Mouse (Mus musculus): ENCODE measurements around the gene Colgalt2.

Colgalt2 gene

DNA sequence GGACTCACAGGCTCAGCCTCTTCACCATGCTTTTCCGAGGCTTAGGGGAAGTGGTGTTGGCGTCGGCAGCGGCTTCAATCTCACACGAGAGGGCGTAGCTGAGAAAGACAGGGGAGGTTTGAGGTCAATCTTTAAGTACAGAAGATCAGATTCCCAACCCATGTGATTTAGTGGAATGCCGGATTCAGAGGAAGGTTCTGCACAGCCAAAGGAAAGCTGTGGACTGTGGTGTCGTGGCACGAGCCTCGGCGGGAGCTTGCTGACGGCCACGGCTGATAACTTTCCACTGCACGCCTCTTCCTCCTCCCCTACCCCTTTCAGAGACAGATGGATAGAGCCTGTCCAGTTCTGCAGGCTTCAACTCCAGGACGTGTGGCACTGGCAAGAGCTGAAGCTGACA lies 131.9 kb downstream of the Colgalt2 start:
- in situ Hi-C loops (cut with MboI; ENCODE audit: low sequenced_read_pairs) = no loop called here

DNA sequence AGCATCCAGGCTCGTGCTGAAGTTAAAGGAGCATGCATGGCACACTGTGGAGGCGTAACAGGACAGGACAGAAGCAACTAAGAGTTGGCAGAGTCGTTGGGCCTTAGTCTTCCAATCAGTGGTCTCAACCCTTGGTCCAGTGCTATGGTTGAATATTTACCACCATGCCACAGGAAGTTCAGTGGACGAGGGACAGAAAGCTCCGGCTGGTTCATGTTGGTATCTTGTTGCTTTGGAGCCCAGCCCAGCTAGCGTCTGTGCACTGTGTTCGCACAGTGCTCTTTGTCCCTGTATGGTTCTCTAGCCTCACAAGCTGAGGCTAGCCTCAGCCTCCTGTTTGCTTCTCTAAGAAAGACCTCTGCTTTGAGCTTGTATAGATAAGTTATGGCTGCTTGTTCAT lies 134.9 kb downstream of the Colgalt2 start:
- in situ Hi-C loops (cut with MboI; ENCODE audit: low sequenced_read_pairs) = no loop called here

DNA sequence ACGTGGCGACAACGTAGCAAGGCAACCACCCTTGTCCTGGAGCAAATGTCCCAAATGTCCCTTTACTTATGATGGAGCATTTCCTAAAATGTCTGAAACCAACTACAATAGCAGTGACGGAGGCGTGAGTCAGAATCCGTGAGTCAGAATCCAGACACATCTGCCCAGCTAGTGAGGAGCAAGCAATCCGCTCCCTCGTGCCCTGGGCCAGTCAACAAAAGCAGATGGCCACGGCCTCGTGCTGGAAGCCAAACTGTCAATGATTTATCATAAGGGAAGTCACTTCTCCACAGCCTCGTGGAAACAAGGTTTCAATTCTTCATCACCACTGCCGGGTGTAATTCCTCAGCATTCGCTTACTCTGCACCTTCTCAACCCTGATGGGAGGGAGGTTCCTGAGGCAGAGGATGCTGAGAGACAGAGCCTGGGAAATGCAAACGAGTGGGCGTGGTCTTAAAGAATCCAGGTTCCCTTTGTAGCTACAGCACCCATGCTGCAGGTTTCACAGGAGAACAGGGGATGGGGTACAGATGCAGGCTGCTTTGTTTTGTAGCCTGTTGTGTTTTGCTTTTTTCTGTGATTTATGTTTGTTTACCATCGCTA lies 136.9 kb downstream of the Colgalt2 start:
- in situ Hi-C loops (cut with MboI; ENCODE audit: low sequenced_read_pairs) = no loop called here

DNA sequence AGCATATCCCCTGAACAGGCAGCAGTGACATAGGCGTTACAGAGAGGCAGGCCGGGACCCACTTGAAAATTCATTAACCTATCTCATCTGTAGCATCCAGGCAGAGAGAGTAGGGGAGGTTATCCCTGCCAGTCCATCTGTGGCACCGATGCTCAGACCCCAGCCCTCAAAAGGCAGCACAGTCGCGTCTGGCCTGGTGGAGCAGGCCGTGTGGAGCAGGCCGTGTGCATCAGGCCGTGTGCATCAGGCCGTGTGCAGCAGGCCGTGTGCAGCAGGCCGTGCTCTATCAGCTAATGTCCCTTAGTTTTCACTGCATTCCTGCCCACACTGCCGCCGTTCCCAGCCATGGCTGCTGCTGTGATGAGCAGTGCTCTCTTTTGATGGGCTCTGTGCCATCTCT lies 137.6 kb downstream of the Colgalt2 start:
- in situ Hi-C loops (cut with MboI; ENCODE audit: low sequenced_read_pairs) = no loop called here

DNA sequence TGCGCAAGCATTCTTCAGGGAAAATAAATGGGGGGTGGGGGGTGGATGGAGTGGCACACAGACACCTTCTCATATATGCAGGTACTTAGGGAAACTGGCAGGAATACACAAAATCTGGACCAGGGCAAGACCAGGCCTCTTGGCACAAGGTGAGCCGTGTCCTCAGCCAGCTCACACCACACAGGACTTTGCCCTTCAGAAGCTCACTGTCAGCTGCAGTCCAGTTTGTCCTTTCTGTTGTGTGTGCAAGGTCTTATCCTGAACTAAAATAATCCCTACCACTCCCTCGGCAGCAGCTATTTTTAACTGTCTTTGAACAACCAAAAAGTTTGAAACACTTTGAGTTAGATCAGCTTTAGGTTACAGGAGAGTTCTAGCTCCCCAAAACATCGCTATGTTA lies 139.2 kb downstream of the Colgalt2 start:
- in situ Hi-C loops (cut with MboI; ENCODE audit: low sequenced_read_pairs) = no loop called here

DNA sequence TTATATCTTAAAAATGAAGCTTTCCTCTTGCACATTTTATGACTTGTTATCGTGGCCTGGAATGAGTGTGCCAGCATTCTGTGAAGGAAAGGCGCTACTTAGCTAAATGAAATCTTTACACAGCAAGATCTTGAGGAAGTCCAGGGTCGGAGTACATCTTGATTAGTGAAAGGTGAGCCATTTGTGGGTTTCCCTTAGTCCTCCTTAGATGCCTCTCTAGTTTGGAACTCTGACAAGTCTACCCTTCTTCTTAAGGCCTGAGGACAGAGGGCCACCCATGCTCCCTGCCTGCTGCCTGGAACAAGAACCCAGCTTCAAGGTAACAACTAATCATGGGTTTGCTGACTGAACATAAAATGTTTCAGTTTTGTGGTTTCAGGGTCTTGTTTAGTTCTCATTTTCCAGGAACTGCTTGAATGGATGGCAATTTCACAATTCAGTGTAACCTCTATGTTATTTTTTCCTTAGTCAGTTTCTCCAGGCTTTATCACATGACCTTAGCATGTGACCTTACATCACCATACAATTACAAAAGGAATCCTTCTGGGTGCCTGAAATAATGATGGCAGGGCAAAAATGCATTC lies 140.8 kb downstream of the Colgalt2 start:
- in situ Hi-C loops (cut with MboI; ENCODE audit: low sequenced_read_pairs) = no loop called here

DNA sequence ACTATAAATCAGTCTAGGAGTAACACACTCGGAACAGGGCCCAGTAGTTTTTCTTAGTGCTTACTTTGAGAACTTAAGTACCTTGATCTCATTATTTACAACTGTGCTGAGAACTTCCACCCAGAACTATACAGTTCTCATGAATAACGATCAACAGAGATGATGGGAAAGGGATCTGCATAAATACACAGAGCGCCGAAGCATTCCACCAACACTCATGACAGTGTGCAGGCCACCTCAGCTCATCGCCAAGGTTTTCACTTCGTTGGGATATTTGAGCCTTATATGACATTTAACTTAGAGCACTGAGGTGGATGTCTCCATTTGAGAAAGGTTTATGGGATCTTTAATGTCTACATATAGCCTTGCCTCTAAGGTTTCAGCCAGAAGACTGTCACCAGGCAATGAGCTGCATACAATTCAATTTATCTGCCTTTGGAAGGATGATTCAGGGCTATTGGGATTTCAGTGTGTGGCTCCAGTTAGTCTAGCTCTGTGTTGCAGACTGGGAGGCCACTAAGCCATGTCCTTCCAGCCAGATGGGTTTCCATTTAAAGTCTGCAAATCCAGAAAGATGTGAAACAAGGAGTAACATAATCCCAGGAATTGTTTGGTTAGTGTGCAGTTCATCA lies 143.2 kb downstream of the Colgalt2 start:
- in situ Hi-C loops (cut with MboI; ENCODE audit: low sequenced_read_pairs) = no loop called here

DNA sequence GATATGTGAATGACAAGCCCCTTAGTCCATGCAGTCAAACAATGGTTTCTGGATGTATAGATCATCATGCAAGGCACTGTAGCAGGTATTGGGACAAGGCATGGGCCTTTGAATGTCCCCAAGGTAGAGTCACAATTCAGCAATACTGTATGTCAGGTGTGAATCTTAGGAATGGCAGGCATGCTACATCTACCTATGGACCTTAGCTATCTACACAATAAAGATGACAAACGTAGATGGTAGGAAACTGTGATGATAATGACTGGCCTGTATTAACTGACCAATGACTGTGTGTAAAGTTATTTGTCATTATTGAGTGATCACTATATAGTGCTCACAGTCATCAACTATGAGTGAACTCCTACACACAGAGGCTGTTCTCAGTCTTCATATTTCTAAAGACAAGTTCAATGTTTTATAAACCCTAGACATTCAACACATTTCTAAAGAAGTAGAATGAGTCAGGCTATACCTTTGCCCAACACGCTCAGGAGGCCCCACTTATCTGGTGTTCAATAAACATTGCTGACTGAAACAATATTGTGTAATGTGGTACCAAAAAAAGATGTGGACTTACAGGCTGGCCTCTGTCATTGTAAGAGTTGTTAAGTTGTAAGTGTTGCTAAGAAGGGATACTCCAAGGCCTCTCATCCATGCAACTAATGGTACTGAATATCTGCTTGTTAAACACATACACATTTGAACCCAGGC lies 144.0 kb downstream of the Colgalt2 start:
- in situ Hi-C loops (cut with MboI; ENCODE audit: low sequenced_read_pairs) = no loop called here

DNA sequence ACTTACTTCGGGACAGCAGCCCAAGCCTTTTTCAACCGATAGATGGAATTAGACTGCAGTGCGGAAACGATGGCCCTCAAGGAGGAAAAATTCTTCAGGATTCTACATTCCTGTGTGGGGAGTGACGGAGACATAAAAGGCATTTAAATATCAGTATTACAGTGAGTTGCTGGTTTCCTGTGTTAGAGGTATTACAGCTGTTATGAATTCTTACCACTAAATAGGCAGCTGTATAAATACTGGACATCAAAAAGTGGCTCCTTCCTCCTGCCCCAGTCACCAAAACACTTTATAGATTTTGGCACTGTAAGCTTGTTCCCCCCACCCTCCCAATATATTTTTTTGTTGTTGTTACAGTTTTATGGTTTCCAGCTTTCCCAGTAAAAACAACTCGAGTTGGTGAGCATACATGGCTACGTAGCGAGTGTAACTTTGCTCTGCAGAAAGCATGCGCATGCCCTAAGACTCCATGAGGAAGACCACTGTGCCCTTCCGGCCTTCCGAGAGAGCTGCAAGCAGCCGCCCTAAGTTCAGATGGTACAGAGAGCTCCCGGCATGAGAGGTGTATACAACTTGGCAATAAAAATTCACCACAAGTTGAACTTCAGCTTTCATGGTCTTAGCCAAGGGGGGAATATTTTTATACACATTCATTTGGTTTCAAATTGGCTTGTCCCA lies 149.6 kb downstream of the Colgalt2 start:
- in situ Hi-C loops (cut with MboI; ENCODE audit: low sequenced_read_pairs) = no loop called here

DNA sequence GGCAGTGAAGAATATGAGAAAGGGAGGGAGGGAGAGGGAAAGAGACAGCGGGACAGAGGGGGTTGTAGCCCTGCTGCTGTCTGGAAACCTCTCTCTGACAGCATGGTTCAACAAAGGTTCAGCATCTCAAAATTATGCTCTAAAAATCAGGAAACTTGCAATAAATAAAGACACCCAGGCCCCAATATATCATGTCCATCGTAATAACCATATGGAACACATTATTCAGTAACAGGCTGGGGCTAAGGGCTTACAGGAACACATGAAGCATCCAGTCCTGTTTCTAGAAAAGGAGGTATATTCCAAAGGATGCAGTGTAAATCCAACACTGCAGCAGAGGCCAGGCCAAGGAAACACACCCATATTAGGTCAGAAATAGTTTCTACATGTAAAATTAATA lies 150.9 kb downstream of the Colgalt2 start:
- in situ Hi-C loops (cut with MboI; ENCODE audit: low sequenced_read_pairs) = no loop called here

DNA sequence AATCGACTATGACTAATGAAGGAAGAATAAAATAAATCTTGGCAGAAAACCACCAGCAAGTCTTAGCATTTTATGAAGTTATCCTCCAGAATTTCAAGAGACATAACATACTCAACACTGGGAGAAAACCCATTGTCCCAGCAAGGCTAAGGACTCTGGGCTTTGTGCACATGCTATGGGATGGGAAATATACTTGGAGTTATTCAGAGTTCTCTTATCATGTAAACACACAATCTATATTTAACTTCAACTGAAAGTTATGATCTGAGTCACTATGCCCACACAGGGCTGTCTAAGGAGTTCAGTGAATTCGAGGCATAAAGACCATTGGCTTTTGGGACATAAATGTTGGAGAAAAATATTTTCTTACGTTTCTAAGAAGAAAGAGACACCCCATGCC lies 151.3 kb downstream of the Colgalt2 start:
- in situ Hi-C loops (cut with MboI; ENCODE audit: low sequenced_read_pairs) = no loop called here

DNA sequence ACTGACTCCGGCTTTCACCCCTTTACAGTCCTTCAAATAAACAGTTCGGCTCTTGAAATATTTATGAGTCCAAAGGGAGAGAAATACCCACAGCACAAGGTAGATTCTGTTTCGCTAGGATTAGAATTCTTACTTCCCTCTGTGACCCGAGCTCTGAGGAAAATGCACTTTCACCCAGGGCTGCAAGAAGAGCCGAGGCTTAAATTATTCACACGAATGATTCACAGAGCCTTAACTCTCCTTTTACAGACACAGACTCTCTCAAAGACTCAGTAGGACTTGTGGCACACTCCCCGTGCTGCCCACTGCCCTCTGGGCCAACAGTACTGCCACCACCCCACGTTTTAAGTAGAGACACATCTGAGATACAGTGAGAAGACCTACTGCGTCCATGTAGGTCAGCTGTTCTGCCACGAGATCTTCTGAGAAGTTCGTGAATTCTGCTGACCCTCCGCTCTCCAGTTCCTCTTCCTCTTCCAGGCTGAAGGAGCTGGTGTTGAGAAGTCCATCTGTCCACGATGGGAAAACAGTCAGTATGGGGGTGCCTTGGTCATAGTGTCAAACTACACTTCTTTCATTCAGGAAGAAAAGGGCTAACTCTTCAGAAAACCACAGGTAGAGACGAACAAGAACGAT lies 154.4 kb downstream of the Colgalt2 start:
- in situ Hi-C loops (cut with MboI; ENCODE audit: low sequenced_read_pairs) = no loop called here

DNA sequence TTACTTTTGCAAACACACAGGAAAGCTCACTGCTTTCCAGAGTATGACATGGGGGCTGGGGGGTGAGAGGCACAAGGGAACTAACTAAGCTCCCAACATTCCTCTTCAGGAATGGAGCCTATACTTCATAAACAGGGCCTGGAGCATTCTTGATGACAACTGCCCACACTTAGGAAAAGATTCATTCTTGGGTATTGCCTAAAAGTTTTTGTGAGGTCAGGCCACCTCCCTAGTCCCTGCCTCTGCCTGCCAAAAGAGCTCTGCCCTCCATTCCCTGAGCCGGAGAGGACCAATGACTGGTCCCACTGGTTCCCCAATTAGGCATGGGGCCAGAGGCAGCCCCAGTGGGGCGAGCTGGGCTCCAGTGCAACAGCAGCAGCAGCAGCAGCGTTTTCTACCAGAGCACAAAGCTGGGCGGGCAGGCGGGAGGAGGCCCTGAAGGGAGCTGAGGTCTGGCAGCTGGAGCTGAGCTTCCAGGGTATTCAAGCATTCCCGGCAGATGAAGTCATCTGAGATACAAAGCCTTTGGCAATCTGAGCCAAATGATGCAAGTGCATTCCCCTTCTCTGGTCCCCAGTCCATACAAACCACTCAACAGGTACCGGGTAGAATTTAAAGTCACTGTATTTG lies 156.4 kb downstream of the Colgalt2 start:
- in situ Hi-C loops (cut with MboI; ENCODE audit: low sequenced_read_pairs) = no loop called here

DNA sequence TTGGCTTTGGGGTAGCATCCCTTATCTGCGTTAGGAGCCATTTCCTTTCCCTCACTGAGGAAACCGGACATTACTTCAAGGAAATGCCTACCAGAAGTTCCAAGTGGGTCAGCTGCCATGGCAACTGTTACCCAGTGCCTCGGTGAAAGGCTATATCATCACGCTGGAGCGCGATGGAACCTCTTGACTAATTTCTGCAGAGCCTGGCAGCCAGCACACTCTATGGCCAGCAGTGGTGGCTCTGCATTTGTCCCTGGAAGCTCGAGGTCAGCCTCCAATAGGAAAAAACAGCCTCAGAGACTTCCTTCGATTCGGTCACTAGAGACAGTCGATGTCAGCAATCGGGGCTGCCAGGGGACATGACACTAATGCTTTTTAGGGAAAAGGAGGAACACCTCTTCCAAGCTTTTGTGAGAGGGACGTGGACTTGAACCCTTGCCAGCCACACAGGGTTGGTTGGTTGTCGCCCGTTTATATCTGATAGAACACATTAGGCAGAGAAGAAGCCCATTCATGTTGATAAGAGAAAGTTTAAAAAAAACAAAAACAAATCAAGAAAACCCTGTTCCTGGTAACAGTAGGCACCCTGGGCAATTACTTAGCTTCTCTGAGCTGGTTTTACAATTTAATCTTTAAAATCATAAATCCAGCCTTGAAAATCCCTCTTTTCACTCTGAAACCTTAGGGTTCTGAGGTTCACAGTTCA lies 157.1 kb downstream of the Colgalt2 start:
- in situ Hi-C loops (cut with MboI; ENCODE audit: low sequenced_read_pairs) = no loop called here
